Mouse (Mus musculus) stomach, postnatal 0 days (tissue): Measurements from ENCODE around the gene Ric8b.

Experiments
- CTCF ChIP-seq: IDR thresholded peaks from 2 replicates; pipeline ENCODE4 v1.5.1; 2016; ENCODE audit warnings: antibody characterized with exemption, low read depth, mild to moderate bottlenecking, moderate library complexity
- EP300 ChIP-seq: optimal IDR thresholded peaks from 2 replicates; pipeline ENCODE3; 2016; ENCODE audit warnings: antibody characterized with exemption

DNA sequence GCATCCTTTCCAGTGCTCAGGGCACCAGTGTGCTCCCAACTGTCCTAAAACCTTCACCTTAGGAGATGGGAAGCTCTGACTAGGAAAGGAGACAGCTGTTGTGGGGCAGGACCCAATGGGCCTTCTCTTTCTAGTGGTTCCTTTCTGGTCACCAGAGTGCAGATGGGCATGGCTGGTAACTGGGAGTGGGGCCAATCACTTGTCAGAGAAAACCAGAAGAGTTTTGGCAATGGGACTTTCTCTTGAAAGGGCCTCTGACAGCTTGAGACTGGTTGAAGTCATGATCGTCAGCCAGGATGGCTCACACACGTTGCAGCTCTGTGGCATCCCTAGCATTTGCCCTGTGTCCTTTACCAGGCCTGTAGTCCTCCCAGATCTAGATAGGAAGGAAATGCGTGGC lies 9.4 kb upstream of the Ric8b start:
- TF ChIP-seq CTCF (no peak), EP300 (no peak)
